Mouse (Mus musculus): ENCODE measurements around the gene Pacs2. TPM values are rescaled to one million over a fixed set of nuclear protein-coding genes. Genes with fewer than 3 reads are reported as not detected.

Pacs2 gene
- total and polyA plus RNA-seq, 2 experiments = 5.2 to 15.3 TPM

DNA sequence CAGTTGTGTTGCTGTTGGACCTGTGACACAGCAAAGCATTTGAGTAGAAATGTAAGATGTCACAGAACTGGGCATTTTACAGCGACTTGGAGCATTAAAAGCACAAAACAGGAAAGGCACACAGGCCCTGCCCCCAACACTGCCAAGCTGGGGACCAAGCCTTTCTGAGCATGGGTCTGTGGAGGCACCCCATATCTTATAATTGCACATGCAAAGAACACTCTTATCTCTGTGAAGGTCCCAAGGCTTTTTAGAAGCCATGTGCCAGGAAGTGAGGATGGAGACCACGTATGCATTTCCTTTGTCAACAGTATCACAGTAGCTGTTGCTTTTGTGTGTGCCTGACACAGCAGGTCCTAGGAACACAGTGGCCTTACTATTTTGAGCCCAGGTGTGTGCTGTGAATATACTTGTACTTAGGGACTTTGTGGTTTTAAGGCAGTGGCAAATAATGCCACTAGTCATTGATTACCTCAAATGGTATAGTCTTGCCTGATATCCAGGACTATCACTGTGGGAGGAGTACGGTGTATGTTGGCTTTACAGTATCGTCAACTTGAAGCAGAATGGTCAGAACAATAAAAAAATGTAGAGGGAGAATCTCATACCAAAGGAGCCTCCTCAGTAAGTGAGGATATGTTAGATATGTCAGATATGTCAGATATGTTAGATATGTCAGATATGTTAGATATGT lies 93.3 kb downstream of the Pacs2 start:
- Histone ChIP-seq H3K27me3 (ENCODE audit: control insufficient read depth, insufficient read depth, low read length) (no peaks in the 10 kb centered on the region), H3K36me3 (ENCODE audit: control insufficient read depth, insufficient read depth, low read length) (no peaks in the 10 kb centered on the region), H3K4me3 (ENCODE audit: insufficient read depth, low read depth, low read length) (no peak overlapping the region), H3K79me2 (ENCODE audit: control insufficient read depth, insufficient read depth, low read length) (peaks cover 40% of the 10 kb centered on the region), H3K4me1 (ENCODE audit: control insufficient read depth, insufficient read depth, low read length) (peaks cover 40% of the 10 kb centered on the region), H3K9ac (ENCODE audit: low read depth, low read length) (no peak overlapping the region), H3K27ac (replicated peaks; ENCODE audit: insufficient read depth, low read depth, low read length) (no peak overlapping the region)
- DNase-seq (ENCODE audit: extremely low read depth, low read depth, low spot score) = no peak
- TF ChIP-seq POLR2A (IDR thresholded peaks at IDR 0.05; ENCODE audit: extremely low read depth, insufficient read depth, low read length) = no peak
- no peak for TF ChIP-seq CTCF (IDR thresholded peaks at IDR 0.05; ENCODE audit: low read depth, low read length)
- WGBS = 59% methylated on average over 4 of the region's 4 CpGs

DNA sequence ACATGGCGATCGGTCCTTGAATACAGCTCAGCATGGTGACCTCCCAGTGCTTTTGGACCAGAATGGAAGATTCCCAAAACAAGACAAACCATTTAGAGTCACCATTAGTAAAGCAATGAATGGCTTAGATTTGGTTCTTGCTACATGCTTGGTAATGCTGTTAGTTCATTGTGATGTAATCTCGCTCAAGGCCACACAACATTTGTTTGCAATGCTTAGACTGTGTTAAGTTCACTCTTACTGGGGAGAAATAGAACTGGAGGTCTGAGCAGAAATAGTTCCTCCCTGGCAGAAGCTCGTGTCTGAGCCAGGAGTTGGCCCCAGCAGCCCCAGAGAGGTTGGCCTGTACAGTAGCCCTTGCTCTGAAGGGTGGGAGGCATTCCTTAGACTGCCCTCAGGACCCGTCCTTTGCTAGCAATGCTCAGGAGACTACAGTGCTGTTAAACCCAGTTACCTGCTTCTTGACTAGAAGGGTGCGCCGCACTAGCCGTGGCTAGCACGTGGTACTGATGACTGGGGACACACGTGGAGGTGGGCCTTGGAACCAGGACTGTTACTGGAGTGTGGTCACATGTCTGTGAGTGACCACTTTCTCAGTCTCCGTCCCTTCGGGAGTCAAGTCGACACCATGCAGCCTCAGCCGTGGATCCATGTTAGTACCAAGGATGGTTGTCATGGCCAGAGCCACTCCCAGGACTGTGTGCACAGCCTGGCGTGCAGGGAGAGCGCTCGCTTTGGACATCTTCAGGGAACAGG lies 94.4 kb downstream of the Pacs2 start:
- H3K9ac ChIP-seq (ENCODE audit: low read depth, low read length) = no peak overlapping the region
- H3K79me2 ChIP-seq (ENCODE audit: control insufficient read depth, insufficient read depth, low read length) = peaks cover 30% of the 10 kb centered on the region
- 74% methylated on average over 17 of the region's 17 CpGs for WGBS
- peaks cover 40% of the 10 kb centered on the region for H3K4me1 ChIP-seq (ENCODE audit: control insufficient read depth, insufficient read depth, low read length)
- DNase-seq (ENCODE audit: extremely low read depth, low read depth, low spot score) = peak; percentile 86
- H3K27ac ChIP-seq (replicated peaks; ENCODE audit: insufficient read depth, low read depth, low read length) = peak overlapping the region; percentile 9
- no peaks in the 10 kb centered on the region for H3K27me3 ChIP-seq (ENCODE audit: control insufficient read depth, insufficient read depth, low read length)
- TF ChIP-seq POLR2A (IDR thresholded peaks at IDR 0.05; ENCODE audit: extremely low read depth, insufficient read depth, low read length) = no peak
- TF ChIP-seq CTCF (IDR thresholded peaks at IDR 0.05; ENCODE audit: low read depth, low read length) = no peak
- no peak overlapping the region for H3K4me3 ChIP-seq (ENCODE audit: insufficient read depth, low read depth, low read length)
- no peaks in the 10 kb centered on the region for H3K36me3 ChIP-seq (ENCODE audit: control insufficient read depth, insufficient read depth, low read length)

DNA sequence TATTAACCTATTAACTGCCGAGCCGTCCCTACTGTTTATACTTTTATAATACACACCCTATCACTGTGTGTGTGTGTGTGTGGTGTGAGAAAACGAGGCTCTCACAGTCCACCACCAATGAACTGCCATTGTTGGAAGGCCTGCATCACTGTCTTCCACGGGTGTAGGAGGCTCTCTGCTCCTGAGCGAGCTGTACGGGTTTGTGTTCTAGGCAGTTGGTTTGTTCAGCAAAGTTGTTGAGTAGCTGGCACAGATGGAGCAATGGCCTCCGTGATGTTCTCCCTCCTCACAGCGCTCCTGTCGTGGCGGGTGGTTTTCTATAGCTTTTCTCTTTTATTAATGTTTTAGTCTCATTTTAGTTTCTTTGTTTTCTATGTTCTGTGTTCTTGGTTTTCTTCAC lies 95.5 kb downstream of the Pacs2 start:
- Histone ChIP-seq H3K36me3 (ENCODE audit: control insufficient read depth, insufficient read depth, low read length) (no peaks in the 10 kb centered on the region), H3K27me3 (ENCODE audit: control insufficient read depth, insufficient read depth, low read length) (no peaks in the 10 kb centered on the region), H3K9ac (ENCODE audit: low read depth, low read length) (no peak overlapping the region), H3K4me1 (ENCODE audit: control insufficient read depth, insufficient read depth, low read length) (peaks cover 37% of the 10 kb centered on the region), H3K27ac (replicated peaks; ENCODE audit: insufficient read depth, low read depth, low read length) (no peak overlapping the region), H3K4me3 (ENCODE audit: insufficient read depth, low read depth, low read length) (no peak overlapping the region), H3K79me2 (ENCODE audit: control insufficient read depth, insufficient read depth, low read length) (peaks cover 27% of the 10 kb centered on the region)
- WGBS = 87% methylated on average over 10 of the region's 10 CpGs
- no peak for TF ChIP-seq CTCF (IDR thresholded peaks at IDR 0.05; ENCODE audit: low read depth, low read length)
- DNase-seq (ENCODE audit: extremely low read depth, low read depth, low spot score) = no peak

DNA sequence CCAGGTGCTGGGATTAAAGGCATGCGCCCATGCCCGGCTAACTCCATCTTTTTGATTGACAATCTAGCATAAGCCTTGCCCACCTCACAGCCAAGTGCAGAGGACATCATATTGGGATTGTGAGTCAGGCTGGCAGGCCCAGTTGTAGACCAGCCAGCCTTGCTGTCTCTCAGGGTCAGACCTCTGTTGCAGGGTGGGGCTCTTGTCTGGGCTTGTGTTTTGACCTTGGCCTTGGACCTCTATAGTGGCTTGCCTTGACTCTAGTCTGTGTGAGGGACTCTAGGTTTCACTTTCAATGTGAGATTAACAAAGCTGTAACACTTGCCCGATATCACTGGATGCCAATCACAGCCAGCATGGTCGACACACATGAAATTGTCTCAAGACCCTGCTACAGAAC lies 99.8 kb downstream of the Pacs2 start:
- Histone ChIP-seq H3K9ac (ENCODE audit: low read depth, low read length) (no peak overlapping the region), H3K27ac (replicated peaks; ENCODE audit: insufficient read depth, low read depth, low read length) (no peak overlapping the region), H3K36me3 (ENCODE audit: control insufficient read depth, insufficient read depth, low read length) (no peaks in the 10 kb centered on the region), H3K79me2 (ENCODE audit: control insufficient read depth, insufficient read depth, low read length) (peaks cover 17% of the 10 kb centered on the region), H3K27me3 (ENCODE audit: control insufficient read depth, insufficient read depth, low read length) (no peaks in the 10 kb centered on the region), H3K4me1 (ENCODE audit: control insufficient read depth, insufficient read depth, low read length) (peaks cover 7% of the 10 kb centered on the region), H3K4me3 (ENCODE audit: insufficient read depth, low read depth, low read length) (no peak overlapping the region)
- no peak for DNase-seq (ENCODE audit: extremely low read depth, low read depth, low spot score)
- TF ChIP-seq CTCF (IDR thresholded peaks at IDR 0.05; ENCODE audit: low read depth, low read length) = no peak
- no peak for TF ChIP-seq POLR2A (IDR thresholded peaks at IDR 0.05; ENCODE audit: extremely low read depth, insufficient read depth, low read length)
- WGBS = 90% methylated on average over 4 of the region's 4 CpGs

GRCm38 (mm10) chr12:113114856-113115538 lies 100.7 kb downstream of the Pacs2 start:
- Histone ChIP-seq H3K27ac (replicated peaks; ENCODE audit: insufficient read depth, low read depth, low read length) (no peak overlapping the region), H3K4me1 (ENCODE audit: control insufficient read depth, insufficient read depth, low read length) (peaks cover 4% of the 10 kb centered on the region), H3K79me2 (ENCODE audit: control insufficient read depth, insufficient read depth, low read length) (peaks cover 9% of the 10 kb centered on the region), H3K4me3 (ENCODE audit: insufficient read depth, low read depth, low read length) (no peak overlapping the region), H3K36me3 (ENCODE audit: control insufficient read depth, insufficient read depth, low read length) (no peaks in the 10 kb centered on the region), H3K9ac (ENCODE audit: low read depth, low read length) (no peak overlapping the region), H3K27me3 (ENCODE audit: control insufficient read depth, insufficient read depth, low read length) (no peaks in the 10 kb centered on the region)
- 84% methylated on average over 16 of the region's 16 CpGs for WGBS
- DNase-seq (ENCODE audit: extremely low read depth, low read depth, low spot score) = no peak
- TF ChIP-seq POLR2A (IDR thresholded peaks at IDR 0.05; ENCODE audit: extremely low read depth, insufficient read depth, low read length) = no peak
- TF ChIP-seq CTCF (IDR thresholded peaks at IDR 0.05; ENCODE audit: low read depth, low read length) = no peak
